Mouse (Mus musculus): Measurements from ENCODE around the gene Epb41.

Gene Epb41

DNA sequence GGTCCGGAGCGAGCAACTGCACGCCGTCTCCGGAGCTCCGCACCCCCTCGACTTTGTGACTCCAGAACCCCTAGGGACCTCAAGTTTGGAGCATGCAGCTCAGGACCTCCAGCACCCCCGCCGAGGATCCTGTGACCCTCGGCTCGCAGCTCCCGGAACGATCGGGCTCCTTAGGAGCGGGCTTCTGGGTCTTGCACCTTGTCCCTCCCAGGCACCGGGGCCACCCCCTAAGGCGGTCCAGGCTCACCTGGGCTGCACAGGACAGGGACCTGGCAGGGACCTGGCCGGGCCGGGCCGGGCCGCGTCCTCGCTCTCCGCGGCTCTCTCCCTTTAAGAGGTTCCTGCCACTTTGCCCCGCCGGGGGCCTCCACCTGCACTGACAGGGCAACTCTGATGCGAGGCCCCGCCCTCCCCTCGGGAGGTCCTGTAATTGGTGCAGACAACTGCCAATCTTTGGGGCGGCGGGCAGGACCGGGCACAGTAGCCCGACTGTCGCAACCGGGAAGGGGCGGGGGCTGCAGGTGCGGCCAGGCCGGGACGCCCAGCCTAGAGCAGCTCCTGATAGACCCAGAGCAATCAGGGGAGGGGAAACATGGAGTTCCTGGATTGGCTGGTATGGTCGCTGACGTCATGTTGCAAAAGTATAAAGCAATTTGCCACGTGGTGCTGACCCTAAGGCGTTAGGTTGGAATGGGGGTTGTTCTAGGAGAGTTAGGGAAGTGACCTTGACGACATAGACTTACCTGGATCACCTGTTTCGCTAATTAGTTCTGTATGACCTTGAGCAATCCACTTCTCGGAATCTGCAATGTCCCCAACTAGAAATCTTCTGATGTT, at the start of gene Epb41:
Epb41 (minus strand) TSS at position 389 of the 837 bp plus-strand sequence.
- peak; percentile 92 for DNase-seq (ENCODE audit: low spot score)

DNA sequence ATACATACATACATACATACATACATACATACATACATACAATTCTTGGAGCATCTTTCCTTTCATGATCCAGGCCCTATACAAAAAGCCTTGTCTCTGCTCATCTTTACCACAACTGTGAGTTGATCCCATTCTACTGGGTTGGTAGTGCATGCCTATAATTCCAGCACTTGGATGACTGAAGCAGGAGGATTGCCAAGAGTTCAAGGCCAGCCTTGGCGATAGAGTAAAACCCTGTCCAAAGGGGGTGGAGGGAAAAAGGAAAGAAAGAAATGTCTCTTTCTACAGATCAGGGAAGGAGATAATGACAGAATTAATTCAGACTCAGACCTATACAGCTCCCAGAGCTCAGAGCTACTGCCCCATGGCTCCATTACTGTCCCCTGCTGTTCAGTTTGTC, 48.0 kb upstream of the Epb41 start:
- DNase-seq (ENCODE audit: low spot score): no peak

DNA sequence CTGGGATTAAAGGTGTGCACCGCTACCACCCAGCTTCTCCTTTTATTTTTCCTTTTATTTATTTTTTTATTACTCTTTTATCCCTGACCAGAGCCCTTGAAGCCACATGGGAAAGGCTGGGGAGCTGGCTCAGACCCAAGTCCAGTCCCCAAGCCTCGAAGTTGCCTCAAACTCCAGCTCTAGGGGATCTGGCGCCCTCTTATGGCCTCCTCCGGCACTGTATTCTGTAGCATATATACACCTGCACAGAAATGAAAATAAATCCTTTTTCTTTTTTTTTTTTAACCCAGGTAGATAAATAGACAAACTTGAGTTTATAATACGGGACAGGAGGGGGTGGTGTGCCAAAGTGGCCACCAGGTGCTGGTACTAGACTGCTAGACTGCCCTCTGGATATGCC, 46.6 kb upstream of the Epb41 start:
- no peak for DNase-seq (ENCODE audit: low spot score)

DNA sequence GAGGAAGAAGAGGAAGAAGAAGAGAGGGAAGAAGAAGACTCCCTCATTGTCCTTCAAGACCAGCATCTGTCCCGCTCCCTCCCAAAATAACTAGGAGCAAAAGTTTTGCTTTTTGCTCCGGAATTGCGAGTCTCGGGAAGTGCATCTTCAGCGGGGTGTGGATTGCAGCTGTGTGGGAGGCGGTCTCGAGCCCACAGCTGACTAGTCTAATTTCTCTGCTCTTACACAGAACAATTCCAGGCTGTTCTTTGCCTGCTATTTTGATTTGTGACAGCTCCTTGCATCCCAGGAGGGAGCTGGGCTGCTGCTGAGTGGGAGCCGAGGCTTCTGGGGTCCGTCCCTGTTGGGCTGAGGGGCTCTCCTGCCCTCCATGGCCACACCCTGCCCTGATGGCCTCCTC, 44.4 kb upstream of the Epb41 start:
- peak; percentile 26 for DNase-seq (ENCODE audit: low spot score)

DNA sequence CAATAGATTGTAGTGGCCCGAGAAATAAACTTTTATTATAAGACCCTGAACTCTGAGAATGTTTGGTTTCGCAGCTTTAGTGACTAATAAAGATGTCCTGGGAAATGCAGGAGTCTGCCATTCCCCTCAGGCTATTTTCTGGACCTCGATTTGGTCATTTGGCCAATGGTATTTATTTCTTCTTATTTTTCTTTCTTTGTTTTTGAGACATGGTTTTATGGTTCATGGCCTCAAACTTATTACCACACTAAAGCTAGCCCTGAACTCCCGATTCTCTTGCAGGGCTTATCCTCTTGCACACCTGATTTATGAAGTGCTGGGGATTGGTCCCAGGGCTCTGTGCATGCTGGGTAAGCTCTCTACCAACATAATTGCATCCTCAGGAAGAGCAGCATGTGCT, 41.2 kb upstream of the Epb41 start:
- DNase-seq (ENCODE audit: low spot score): no peak

DNA sequence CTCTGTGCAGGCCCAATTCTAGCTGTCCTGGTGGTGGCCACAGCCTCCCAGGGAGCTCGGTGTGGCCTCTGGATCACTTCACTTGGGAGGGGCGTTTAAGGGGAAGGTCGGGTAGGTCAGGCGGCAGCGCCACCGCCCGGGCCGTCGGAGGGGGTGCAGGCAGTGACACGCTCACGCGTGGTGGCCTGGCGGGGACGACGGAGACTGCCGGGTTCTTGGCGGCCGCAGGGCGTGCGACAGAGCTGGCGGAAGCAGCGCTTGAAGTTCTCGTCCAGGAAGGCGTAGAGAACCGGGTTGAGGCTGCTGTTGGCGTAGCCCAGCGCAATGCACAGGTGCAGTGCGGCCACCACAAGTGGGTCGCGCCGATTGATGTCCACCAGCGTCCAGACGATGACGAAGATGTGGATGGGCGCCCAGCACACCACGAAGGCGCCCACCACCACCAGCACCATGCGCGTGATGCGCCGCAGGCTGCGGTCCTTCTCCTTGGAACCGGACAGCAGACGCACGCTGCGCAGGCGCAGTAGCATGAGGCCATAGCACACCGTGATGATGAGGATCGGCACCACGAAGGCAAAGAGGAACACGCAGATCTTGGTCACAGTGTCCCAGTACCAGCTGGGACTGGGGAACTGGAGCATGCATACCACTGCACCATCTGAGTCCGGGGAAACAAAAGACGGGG, 38.4 kb upstream of the Epb41 start:
- no peak for DNase-seq (ENCODE audit: low spot score)

DNA sequence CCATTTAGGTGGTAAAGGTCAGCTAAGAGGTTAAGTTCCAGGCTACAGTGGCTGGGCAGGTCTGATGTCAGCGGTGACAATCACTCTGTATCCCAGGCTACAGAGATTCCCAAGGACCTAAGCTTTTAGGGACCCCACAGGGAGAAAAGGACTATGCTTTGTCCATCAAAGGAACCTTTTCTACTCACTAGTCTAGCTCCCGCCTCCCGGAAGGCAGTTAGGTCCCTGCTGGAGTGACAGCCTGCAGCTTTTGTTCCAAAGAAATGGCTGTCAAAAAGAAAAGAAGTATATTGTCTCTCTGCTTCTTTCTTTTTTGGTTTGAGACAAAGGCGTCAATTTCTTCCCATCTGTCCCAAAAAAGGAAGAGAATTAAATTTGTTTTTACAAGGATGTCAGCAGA, 36.1 kb upstream of the Epb41 start:
- no peak for DNase-seq (ENCODE audit: low spot score)

DNA sequence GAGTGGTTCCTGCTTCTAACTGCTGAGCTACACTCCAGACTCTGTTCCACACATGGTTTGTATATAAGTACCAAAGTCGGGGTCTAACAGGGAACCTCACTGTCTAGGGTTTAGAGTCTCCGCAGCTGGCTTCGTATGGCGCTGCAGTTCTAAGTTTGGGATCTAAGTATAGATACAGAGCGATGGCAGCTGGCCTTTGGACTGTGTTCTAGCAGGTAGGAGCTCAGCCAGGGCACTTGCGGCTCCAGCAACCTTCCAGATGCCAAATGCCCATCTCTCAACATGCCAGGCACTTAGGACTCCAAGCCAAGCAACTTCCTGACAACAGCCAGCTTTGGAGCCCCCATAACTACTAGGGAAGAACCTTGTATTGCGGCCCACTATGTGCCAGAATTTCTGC, 33.1 kb upstream of the Epb41 start:
- DNase-seq (ENCODE audit: low spot score): no peak

DNA sequence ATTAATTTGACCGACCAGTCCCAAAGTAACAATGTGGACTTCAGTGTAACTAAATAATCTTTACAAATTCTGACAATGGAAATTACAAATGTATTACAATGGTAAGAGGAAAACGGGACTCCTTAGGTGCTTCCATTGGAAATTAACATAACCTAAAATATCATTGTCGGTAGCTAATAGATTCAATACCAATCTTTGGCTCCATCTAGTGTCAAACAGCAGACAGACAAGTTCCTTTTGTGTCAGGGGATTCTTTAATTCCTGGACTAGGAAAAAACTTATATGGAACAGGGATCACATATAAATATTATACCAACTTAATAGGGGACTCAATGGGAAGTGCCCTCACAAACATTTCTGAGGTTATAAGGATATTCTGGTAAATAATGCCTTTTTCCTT, 26.0 kb upstream of the Epb41 start:
- no peak for DNase-seq (ENCODE audit: low spot score)

DNA sequence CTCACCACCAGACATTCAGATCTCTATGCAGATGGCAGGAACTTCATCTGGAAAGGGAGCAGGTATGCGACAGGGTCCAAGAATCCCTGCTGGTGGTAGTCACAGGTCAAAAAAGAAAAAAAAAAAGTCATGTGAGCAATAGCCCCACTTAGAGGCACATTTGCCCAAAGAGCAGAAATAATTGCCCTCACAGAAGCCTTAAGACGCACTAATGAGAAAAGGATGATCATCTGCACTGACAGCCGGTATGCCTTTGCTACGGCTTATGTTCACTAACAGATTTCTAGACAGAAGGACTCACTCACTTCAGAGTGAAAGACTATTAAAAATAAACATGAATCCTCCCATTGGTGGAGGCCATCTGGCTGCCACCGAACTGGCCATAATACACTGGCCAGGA, 24.4 kb upstream of the Epb41 start:
- no peak for DNase-seq (ENCODE audit: low spot score)

DNA sequence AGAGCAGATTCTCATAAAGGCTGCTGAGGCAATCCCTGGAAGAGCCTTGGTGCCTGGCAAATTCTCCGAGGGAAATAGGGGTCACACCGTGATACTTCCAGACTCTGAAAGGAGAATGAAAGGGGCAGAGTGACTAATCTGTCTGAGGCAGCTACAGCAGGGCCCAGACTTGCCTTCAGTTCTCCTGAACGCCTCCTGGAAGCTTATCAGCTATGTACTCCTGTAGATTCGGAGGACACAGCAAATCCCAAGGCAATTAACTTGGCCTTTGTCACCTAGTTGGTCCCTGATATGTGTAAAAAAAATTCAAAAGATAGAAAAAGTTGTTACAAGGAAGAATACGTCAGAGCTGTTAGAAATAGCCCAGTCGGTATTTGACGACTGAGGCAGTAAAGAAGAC, 19.9 kb upstream of the Epb41 start:
- DNase-seq (ENCODE audit: low spot score): no peak

DNA sequence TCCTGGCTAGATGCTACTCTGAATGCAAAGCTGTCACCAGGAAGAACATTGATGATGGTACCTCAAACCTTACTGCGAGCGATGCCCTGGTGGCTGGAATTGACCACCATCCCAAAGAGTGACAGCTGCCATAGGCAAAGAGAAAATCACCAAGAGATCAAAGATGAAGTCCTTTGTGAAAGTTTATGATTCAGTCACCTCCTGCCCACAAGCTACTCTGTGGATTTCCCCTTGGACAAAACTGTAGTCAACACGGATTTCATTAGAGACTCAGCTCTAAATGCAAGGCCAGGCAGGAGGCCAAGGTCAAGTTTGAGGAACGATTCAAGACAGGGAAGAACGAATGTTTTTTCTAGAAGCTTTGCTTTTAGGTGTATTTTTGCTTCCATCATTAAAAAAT, 18.8 kb upstream of the Epb41 start:
- no peak for DNase-seq (ENCODE audit: low spot score)

DNA sequence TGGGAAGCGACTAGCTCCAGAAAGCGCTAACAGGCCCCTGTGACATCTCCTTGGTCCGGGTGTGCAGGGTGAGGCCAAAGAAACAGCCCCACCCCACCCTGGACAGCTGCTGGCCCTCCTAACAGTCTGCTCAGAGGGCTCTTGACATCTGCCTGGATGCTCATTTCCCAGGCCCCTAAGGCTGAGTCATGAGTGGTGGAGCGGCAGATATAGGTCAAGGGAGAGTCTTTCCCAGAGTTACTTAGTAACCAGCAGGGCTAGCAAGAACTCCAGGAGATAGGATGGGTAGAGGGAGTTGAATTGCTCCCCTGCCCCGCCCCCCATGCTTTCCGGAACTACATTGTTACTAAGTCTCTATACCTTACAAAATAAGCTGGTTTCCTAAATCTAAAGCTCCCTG, 18.0 kb upstream of the Epb41 start:
- DNase-seq (ENCODE audit: low spot score): no peak

DNA sequence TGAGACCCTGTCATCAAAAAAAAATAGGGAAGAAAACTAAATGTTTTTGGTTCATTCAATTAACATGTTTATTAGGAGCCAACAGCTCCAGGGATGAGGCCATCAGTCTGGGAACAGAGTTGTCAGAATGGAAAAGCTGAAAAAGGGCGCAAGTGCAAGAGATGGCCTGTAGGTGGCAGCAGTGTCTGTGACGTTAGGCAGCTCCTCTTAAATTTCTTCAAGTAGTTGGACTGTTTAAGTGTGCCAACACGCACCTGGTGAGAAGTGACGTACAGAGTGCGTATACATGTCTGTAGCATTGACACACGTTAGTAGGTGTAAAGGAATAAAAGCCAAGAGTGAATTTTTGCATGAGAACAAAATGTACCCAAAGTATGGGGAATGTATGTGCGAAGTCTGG, 13.8 kb upstream of the Epb41 start:
- no peak for DNase-seq (ENCODE audit: low spot score)

DNA sequence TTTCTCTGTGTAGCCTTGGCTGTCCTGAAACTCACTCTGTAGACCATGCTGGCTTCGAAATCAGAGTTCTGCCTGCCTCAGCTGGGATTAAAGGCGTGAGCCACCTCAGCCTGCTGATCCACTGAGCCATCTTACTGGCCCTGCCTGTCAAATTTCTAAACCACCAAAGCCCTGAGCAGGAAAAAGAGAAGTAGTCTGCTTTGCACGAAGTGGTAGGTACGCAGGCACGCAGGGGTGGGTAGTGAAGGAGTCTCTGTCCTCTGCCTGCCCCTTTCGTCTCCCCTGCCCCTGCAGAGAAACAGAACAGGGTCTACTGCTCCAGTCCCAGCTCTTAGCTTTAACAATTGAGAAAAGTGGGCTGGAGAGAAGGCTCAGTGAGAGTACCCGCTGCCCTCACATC, 10.0 kb upstream of the Epb41 start:
- DNase-seq (ENCODE audit: low spot score): no peak

DNA sequence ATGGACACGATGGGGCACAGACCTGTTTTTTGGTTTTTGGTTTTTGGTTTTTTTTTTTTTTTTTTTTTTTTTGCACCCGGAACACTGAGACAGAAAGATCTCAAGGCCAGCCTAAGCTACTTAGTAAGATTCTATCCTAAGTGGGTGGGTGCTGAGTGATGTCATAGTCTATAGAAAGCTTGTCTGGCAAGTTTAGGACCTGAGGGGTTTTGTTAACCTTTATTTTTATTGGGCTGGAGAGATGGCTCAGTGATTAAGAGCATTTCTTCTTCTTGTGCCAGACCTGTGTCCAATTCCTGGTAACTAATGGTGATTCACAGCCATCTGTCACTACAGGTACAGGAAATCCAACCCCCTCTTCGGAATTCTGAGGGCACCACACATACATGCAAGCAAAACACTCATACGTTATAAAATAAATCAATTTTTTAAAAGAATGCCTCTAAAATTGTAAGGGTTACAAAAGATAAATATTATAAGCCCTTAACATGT, 5.4 kb upstream of the Epb41 start:
- no peak for DNase-seq (ENCODE audit: low spot score)

DNA sequence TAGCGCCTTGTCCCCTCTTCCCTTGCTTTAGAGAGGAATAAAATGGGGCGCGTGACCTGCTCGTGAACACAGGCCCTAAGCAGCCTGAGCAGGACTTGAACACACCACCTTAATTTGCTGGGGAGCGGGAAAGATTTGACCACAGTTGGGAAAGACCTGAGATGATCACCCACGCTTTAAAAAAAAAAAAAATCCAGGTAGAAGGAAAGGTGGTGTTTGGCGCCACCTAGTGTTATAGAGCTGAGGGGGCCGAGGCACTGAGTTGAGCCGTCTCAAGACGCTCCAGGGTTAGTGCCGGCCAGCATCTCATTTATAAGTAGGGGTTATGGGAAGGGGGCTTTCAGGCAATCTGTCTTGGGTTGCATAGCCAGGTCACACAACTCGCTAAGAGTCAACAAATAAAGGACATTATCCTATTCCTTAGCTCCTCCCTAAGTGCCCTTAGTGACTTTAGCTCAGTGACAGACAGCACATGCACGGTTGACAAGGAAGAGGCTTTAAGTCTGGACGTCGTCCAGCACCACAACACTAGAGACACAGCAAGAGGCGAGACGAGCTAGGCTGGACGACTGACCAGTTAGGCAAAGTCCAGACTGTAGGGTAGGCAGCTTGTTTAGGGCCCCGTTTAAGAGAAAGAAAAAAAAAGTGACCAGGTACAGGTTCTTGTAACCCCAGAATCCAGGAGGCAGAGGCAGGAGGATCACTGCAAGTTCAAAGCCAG, 4.6 kb upstream of the Epb41 start:
- no peak for DNase-seq (ENCODE audit: low spot score)

DNA sequence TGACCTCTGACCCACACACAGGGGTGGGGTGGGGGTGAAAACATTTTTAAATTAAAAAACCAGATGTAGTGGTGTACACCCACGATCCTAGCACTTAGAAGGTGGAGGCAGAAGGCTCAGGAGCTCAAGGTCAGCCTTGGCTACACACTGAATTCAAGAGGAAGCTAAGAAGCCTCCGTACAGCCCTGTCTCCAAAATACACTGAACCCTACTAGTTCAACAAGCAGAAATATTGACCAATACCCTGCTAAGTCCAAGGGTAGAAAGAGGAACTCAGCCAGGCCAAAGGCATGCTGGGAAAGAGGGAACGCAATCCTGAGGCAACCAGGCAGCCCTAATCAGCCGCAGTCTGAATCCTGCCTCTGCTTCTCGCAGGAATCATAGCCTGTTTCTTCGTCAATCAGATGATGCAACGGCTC, 3.2 kb upstream of the Epb41 start:
- DNase-seq (ENCODE audit: low spot score): no peak

DNA sequence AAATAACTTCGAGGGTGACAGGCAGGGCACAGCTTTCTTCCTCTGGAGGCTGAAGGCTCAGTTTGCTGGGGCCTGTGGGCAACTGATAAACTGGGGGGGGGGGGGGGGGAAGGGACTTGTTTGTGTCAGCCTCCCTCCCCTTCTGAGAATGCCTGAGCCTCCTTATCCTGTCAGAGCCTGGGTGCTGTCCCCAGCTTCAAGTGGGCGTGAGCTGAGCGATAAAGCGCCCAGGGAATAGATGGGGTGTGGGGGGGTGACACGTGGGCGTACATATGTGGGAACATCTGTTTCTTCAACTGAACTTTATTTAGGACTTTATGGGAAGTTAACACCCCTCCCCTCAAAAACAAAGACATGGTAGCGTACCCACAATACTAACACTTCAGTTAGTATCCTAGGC, 2.3 kb upstream of the Epb41 start:
- no peak for DNase-seq (ENCODE audit: low spot score)

DNA sequence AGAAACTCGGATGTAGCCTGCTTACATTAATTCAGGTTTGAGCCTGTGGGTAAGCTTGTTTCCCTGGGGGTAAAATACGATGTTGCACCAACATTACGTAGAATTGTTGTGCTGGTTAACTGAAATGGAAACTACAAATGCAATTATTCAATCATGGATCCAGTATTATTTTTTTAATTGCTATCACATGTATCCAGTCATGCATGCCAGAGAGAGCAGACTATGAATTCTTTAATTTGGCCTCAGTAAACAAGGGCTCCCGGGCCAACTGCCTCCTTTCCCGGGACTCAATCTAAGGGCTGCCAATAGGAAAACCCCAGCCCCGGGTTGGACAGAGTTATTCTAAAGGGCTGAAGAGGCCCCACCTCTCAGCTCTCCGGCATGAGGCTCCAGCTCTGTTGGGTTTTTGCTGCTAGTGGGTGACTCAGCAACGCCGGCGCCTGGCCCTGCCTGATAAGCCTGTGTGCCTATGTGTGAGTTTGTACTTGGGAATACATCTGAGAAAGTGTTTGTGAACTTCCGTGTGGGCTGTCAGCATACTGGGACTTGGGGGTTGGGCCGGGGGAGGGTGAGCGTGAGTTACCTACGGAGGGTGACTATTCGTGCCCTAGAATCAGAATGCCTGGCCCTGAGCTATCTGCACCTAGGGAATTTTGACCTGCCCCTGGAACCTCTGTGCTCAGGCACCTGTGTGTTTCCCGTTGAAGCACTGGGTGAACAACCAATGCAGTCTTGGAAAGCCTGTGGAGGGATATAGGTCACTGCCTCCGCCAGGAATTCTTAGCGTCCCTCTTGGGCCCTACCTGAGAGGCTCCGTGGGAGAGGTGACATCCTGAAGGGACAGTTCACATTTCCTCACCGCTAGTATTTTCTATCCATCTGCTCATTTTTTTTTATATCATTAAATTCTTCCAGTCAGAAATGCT, 1.6 kb upstream of the Epb41 start:
- DNase-seq (ENCODE audit: low spot score): no peak

DNA sequence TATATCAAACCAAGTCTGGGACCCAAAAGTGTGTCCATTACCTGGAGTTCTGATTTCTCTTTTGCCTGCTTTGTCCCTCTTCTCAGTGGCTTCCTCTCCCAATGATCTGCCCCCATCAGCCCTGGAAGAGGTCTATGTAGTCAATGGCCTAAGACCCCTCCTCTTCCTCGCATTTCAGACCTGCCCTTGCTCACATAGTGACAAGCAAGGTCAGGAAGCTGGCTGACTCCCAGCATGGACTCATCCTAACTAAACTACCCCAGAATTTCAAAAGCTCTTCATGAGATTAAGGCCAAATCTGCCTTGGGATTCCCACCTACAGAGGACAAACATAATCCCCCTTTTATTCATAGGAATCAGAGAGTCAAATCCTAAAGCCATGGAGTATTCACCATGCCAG, 675 bp upstream of the Epb41 start:
- no peak for DNase-seq (ENCODE audit: low spot score)

Data from left cerebral cortex, adult 11 months (tissue).